Mouse (Mus musculus) liver, postnatal 0 days (tissue): ENCODE data around the gene Rgl1.

ENCODE experiments used
- CTCF ChIP-seq: sonication (generic); IDR thresholded peaks from 2 replicates; pipeline ENCODE4 v1.5.1; 2016; ENCODE audit warnings: antibody characterized with exemption, low read depth
- EP300 ChIP-seq: IDR thresholded peaks from 2 replicates; pipeline ENCODE4 v1.6.1; 2016; ENCODE audit warnings: antibody characterized with exemption, low read depth, mild to moderate bottlenecking

- no peak for TF ChIP-seq CTCF
- no peak for TF ChIP-seq EP300
Observed at GRCm38 (mm10) chr1:152790821-152791220, 24.7 kb upstream of the Rgl1 start.
